Mouse (Mus musculus) heart, embryonic 16.5 days (tissue): ENCODE results near the gene Klhl10. TPM values are rescaled to one million over a fixed set of nuclear protein-coding genes. Genes with fewer than 3 reads are reported as not detected.

ENCODE experiments used
- ATAC-seq: fragments of 200-750 bp; cut with Nextera tagmentation; replicated peaks from 2 replicates; pipeline ENCODE4 v1.8.0; 2017; ENCODE audit warnings: moderate number of reproducible peaks; ENCODE audit not compliant: insufficient read depth, low FRiP score; ENCODE audit errors: extremely low read depth
- H3K27ac ChIP-seq: fragments of 300-500 bp; sonication (generic); 2 replicates; pipeline ENCODE4 v1.5.1; 2014; ENCODE audit warnings: mild to moderate bottlenecking, low read length, control low read depth, moderate library complexity
- H3K27me3 ChIP-seq: fragments of 300-500 bp; sonication (generic); 2 replicates; pipeline ENCODE4 v1.6.1; 2014; ENCODE audit warnings: low read length, mixed read lengths; ENCODE audit not compliant: control insufficient read depth, insufficient read depth
- H3K36me3 ChIP-seq: fragments of 300-500 bp; sonication (generic); 2 replicates; pipeline ENCODE4 v1.6.1; 2014; ENCODE audit not compliant: control insufficient read depth, insufficient read depth
- H3K4me1 ChIP-seq: fragments of 300-500 bp; sonication (generic); 2 replicates; pipeline ENCODE4 v1.6.1; 2014; ENCODE audit warnings: low read length, mixed read lengths; ENCODE audit not compliant: control insufficient read depth, insufficient read depth
- H3K4me2 ChIP-seq: fragments of 300-500 bp; sonication (generic); 2 replicates; pipeline ENCODE4 v1.6.1; 2014; ENCODE audit warnings: low read depth, mild to moderate bottlenecking, control low read depth, low read length
- H3K4me3 ChIP-seq: fragments of 300-500 bp; sonication (generic); 2 replicates; pipeline ENCODE4 v1.5.1; 2014; ENCODE audit warnings: mild to moderate bottlenecking, control low read depth, low read length
- H3K9ac ChIP-seq: fragments of 300-500 bp; sonication (generic); 2 replicates; pipeline ENCODE4 v1.6.1; 2014; ENCODE audit warnings: low read length, control low read depth
- H3K9me3 ChIP-seq: fragments of 300-500 bp; sonication (generic); replicated peaks from 2 replicates; pipeline ENCODE4 v1.6.1; 2016; ENCODE audit warnings: low read length; ENCODE audit not compliant: control insufficient read depth
- whole genome bisulfite sequencing: fragments of 180-500 bp; shearing (Covaris S2); extraction: QIAGEN DNeasy Blood & Tissue Kit; methylation state at CpG from one replicate; pipeline ENCODE4 v1.1.7; 2014; 5-methylcytosine and 5-hydroxymethylcytosine counted together
- polyA plus RNA-seq: library from polyadenylated mRNA; unstranded; fragments of >200 nt; fragmentation: Nextera tagmentation; extraction: Ambion mirVana; gene quantifications from 2 replicates; pipeline ENCODE4 v1.2.1, GENCODE M21; 2015

Gene Klhl10
- polyA plus RNA-seq, 1 experiment from 2014 or later: 0.29 TPM

- no peak overlapping the region for H3K4me3 ChIP-seq
- no peaks in the 10 kb centered on the region for H3K9me3 ChIP-seq
- no peak overlapping the region for H3K9ac ChIP-seq
- H3K27ac ChIP-seq: no peak overlapping the region
- no peaks in the 10 kb centered on the region for H3K36me3 ChIP-seq
- no peak for ATAC-seq
- H3K27me3 ChIP-seq: no peaks in the 10 kb centered on the region
- 90% methylated on average over 7 of the region's 7 CpGs for WGBS
- peaks cover 67% of the 10 kb centered on the region for H3K4me1 ChIP-seq
- H3K4me2 ChIP-seq: no peak overlapping the region
Measured at GRCm38 (mm10) chr11:100398517-100398916, 43.2 kb upstream of the Klhl10 start.

GRCm38 (mm10) chr11:100399320-100399719 lies 42.4 kb upstream of the Klhl10 start:
- Histone ChIP-seq H3K4me2 (no peak overlapping the region), H3K9me3 (no peaks in the 10 kb centered on the region), H3K27me3 (no peaks in the 10 kb centered on the region), H3K4me3 (no peak overlapping the region), H3K27ac (0 out of 2 replicates have a peak overlapping the region, but pooled peaks have one; percentile 17), H3K9ac (no peak overlapping the region), H3K4me1 (peaks cover 67% of the 10 kb centered on the region), H3K36me3 (no peaks in the 10 kb centered on the region)
- 64% methylated on average over 9 of the region's 9 CpGs for WGBS
- ATAC-seq: no peak

GRCm38 (mm10) chr11:100399727-100400538 lies 41.8 kb upstream of the Klhl10 start:
- WGBS: 69% methylated on average over 12 of the region's 12 CpGs
- Histone ChIP-seq H3K9me3 (no peaks in the 10 kb centered on the region), H3K4me1 (peaks cover 61% of the 10 kb centered on the region), H3K4me3 (no peak overlapping the region), H3K27ac (peak overlapping the region; percentile 53), H3K4me2 (no peak overlapping the region), H3K27me3 (no peaks in the 10 kb centered on the region), H3K9ac (no peak overlapping the region), H3K36me3 (no peaks in the 10 kb centered on the region)
- no peak for ATAC-seq

GRCm38 (mm10) chr11:100400842-100401241 lies 40.9 kb upstream of the Klhl10 start:
- Histone ChIP-seq H3K4me2 (no peak overlapping the region), H3K27ac (peak overlapping the region; percentile 95), H3K4me3 (no peak overlapping the region), H3K9ac (no peak overlapping the region), H3K36me3 (no peaks in the 10 kb centered on the region), H3K27me3 (no peaks in the 10 kb centered on the region), H3K9me3 (no peaks in the 10 kb centered on the region), H3K4me1 (peaks cover 55% of the 10 kb centered on the region)
- 52% methylated on average over 6 of the region's 6 CpGs for WGBS
- ATAC-seq: no peak

- H3K4me1 ChIP-seq: peaks cover 50% of the 10 kb centered on the region
- ATAC-seq: peak; percentile 46
- peak overlapping the region; percentile 13; the same call in 1 of the 2 replicates for H3K4me3 ChIP-seq
Measured at GRCm38 (mm10) chr11:100402240-100402639, 39.5 kb upstream of the Klhl10 start.

GRCm38 (mm10) chr11:100402682-100403081 lies 39.0 kb upstream of the Klhl10 start:
- H3K4me3 ChIP-seq: no peak overlapping the region
- H3K4me2 ChIP-seq: peak overlapping the region; percentile 34
- no peaks in the 10 kb centered on the region for H3K9me3 ChIP-seq
- no peaks in the 10 kb centered on the region for H3K27me3 ChIP-seq
- WGBS: 39% methylated on average over 2 of the region's 2 CpGs
- no peak for ATAC-seq
- peak overlapping the region; percentile 95 for H3K27ac ChIP-seq
- no peaks in the 10 kb centered on the region for H3K36me3 ChIP-seq
- peaks cover 50% of the 10 kb centered on the region for H3K4me1 ChIP-seq
- H3K9ac ChIP-seq: peak overlapping the region; percentile 16

More at GRCm38 (mm10) chr11:100402240-100402639, 39.5 kb upstream of the Klhl10 start:
- Histone ChIP-seq H3K9me3 (no peaks in the 10 kb centered on the region), H3K27me3 (no peaks in the 10 kb centered on the region), H3K27ac (peak overlapping the region; percentile 95), H3K9ac (peak overlapping the region; percentile 47), H3K36me3 (no peaks in the 10 kb centered on the region), H3K4me2 (peak overlapping the region; percentile 48)
- WGBS: 10% methylated on average over 6 of the region's 6 CpGs

GRCm38 (mm10) chr11:100403445-100404134 lies 38.1 kb upstream of the Klhl10 start:
- Histone ChIP-seq H3K4me1 (peaks cover 53% of the 10 kb centered on the region), H3K9me3 (no peaks in the 10 kb centered on the region), H3K9ac (peak overlapping the region; percentile 9), H3K4me2 (peak overlapping the region; percentile 14), H3K27ac (peak overlapping the region; percentile 95), H3K4me3 (no peak overlapping the region), H3K36me3 (peaks cover 2% of the 10 kb centered on the region; the same call in 1 of the 2 replicates), H3K27me3 (no peaks in the 10 kb centered on the region)
- 24% methylated on average over 10 of the region's 10 CpGs for WGBS
- peak; percentile 52 for ATAC-seq

GRCm38 (mm10) chr11:100404456-100405074 lies 37.2 kb upstream of the Klhl10 start:
- WGBS: 89% methylated on average over 3 of the region's 3 CpGs

More at GRCm38 (mm10) chr11:100404456-100405074, 37.2 kb upstream of the Klhl10 start:
- H3K27ac ChIP-seq: peak overlapping the region; percentile 95
- H3K4me1 ChIP-seq: peaks cover 51% of the 10 kb centered on the region
- no peak overlapping the region for H3K4me3 ChIP-seq
- no peaks in the 10 kb centered on the region for H3K9me3 ChIP-seq
- peaks cover 5% of the 10 kb centered on the region; the same call in 1 of the 2 replicates for H3K36me3 ChIP-seq
- H3K27me3 ChIP-seq: no peaks in the 10 kb centered on the region
- no peak for ATAC-seq
- no peak overlapping the region for H3K4me2 ChIP-seq
- no peak overlapping the region for H3K9ac ChIP-seq
